Mouse (Mus musculus) kidney, postnatal 36 days (tissue): ENCODE results near the gene Ranbp1.
"Not testable (repeated sequence)": the region's sequence is repeated elsewhere in the genome, so short reads cannot be mapped to it uniquely, and the experiment has no call there.

ENCODE experiments used
- DNase-seq, 2 experiments: peaks; one replicate each; pipeline ENCODE4 v3.0.0; 2021 to 2022; ENCODE audit warnings: mixed read lengths in 2 of 2

Ranbp1 gene

DNA sequence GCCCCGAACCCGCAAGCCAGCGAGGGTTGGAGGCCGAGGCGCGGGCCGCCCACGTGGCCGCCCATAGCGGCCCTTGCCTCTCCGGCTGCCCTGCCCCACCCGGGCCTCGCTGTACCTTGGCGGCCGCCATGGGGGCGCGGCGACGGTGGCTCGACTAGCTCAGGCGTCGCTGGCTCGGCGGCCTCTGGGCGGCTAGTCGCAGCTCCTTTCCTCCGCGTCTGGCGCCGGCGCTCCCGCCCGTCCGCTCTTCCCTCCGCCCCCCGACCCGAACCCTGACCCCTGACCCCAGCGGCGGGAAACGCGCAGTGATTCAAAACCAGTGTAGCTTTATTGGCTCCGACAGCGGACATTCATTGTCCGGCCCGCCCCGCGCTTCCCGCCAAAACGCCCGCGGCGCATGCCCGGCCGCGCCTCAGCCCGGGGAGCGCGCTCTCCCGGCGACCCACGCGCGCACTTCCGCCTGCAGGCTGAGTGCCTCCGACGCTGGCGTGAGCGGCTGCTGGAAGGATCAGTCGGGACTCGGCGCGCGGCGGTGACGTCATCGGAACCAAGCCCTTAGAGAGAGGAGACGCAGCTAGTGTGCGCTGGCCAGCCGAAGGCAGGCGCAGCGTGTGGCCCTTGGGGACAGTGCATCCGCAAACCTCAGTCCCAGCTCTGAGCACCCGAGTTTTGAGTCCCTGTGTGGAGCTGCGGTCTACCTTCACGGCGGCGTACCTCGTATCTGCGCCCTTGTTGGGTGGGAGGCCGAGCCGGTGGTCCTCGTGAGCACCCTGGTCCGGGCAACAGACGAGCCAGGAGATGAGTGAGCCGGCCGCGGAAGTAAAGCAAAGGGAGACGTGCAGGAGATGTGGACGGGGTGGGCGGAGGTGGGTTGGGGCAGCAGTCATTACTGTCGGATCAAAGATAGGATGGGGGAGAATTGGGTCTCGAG is at the start of gene Ranbp1, which contains the start of gene Trmt2a:
TSS of gene Ranbp1 (minus strand) at position 300 of the 931 bp plus-strand sequence.
TSS of gene Trmt2a (plus strand) at position 247 of the 931 bp plus-strand sequence.
- DNase-seq, result peak; percentile 99

GRCm38 (mm10) chr16:18289614-18290013 is 41.1 kb upstream of the Ranbp1 start:
- DNase-seq, result not testable (repeated sequence)

DNA sequence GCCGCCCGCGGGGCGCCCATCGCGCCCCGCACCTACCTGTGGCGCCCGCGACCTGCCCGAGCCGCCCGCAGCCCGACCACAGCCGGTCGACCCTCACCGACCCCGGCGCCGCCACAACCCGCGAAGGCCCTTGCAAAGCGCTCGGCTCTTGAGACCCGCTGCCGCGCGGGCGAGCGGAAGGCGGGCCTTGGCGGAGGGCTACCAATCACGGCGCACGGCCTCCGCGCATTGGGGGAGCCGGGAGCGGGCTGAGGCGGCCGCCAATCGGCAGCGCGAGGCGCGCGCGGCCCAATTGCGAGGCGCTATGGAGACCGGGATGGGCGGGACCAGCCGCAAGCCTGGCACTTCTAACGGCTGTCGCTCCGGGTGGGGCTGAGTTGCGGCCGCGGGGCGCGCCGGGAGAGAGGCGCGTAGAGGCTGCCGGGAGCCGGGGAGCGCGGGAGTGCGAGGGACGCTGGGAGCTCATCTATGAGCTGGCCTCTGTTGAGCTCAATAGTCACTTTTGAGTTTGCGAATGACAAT is 40.6 kb upstream of the Ranbp1 start, which contains the start of gene Dgcr8:
TSS of gene Dgcr8 (minus strand) at position 180 of the 522 bp plus-strand sequence.
- DNase-seq, result peak; percentile 98

DNA sequence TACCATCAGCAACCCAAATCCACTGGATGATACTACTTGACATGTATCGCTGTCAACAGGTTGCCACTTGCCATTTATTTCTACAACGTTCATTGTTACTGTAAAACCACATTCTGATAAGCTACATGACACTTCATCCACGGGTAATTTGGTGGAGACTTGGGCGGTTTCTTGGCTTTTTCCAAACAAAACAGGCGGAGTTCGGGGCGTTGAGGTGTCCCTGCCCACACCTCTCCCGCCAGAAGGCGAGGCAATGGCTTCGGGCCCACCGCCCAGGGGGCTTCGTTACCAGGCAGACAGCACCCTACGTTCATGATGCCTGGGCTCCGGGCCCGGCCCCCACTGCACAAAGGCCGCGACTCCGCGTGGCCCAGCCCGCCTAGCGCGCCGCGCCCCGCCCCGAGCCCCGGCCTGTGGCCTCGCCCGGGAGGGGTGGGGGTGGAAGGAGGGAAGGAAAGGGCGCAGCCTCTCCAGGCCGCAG is 40.1 kb upstream of the Ranbp1 start:
- peak; percentile 76 to 89 for DNase-seq

DNA sequence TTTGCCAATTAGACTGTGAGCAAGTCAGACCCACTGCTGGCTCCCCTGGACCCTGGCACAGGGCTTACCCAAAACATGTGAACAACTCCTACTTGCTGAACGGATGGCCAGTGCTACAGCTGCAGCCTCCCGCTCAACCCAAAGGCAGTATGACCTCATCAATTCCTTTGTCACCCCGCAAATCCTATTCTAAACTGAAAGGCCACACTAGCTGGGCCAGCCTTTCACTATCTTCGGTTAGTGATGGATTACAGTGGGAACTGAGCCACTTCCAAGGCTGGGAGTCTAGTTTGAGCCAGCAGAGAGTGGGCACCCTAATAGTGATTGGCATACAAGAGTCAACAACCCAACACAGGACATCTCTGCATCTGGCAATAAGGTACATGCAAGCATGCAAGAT is 39.6 kb upstream of the Ranbp1 start:
- no peak for DNase-seq

DNA sequence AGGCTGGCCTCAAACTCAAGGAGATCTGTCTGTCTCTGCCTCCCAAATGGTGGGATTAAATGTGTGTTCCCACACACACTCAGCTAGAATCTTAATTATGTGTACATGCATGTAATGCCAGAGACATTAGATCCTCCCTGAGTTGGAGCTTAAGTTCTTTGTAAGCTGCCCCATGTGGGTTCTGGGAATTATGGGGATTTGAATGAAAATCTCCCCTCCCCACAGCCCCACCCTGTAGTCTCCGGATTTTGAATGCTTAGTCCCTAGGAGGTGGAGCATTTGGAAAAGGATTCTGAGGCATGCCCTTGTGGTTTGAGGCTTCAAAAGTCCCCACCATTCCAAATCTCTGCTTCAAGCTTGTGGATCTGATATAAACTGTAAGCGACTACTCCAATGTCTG is 26.6 kb upstream of the Ranbp1 start:
- no peak for DNase-seq

- peak in 1 of 2 experiments; percentile 9 for DNase-seq
Measured at GRCm38 (mm10) chr16:18268182-18268581, 19.6 kb upstream of the Ranbp1 start.

DNA sequence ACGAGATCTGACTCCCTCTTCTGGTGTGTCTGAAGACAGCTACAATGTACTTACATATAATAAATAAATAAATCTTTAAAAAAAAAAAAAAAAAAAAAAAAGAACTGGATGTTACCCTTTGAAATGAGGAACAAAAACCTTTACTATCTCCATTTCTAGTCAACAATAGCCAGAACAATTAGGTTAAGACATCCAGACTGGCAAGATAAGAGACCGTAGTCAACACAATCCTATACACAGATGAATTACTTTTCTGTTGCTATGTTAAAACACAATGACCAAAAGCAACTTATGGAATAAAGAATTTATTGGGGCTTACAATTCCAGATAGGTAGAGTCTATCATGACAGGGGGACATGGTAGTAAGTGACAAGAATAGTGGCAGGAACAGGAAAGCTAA is 16.5 kb upstream of the Ranbp1 start:
- no peak for DNase-seq

GRCm38 (mm10) chr16:18258221-18258620 is 9.7 kb upstream of the Ranbp1 start, which contains the start of gene Gm49776:
Gene Gm49776 (minus strand): TSS chr16:18258321.
- no peak for DNase-seq

DNA sequence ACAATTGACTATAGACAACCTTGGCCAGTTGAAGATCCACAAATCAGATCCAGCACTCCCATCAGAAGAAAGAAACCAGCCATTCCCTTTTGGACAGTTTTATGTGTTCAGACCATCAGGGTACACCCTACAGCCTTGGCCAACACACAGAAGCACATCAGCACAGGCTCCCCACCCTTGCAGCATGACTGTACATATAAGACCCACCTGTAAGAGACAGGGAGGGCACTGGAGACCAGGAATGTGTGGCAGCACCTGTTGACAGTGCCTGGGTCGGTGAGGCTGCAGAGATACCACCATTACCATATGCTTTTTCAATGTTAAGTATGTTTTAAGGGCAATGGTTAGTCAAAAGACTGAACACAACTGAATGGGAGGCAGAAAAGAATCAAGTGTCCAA is 5.3 kb upstream of the Ranbp1 start:
- no peak for DNase-seq

- DNase-seq, result no peak
Measured at GRCm38 (mm10) chr16:18252736-18253135, 4.2 kb upstream of the Ranbp1 start.

- DNase-seq, result no peak
Measured at GRCm38 (mm10) chr16:18250828-18251790, 2.6 kb upstream of the Ranbp1 start.

GRCm38 (mm10) chr16:18250231-18250630 is 1.7 kb upstream of the Ranbp1 start:
- no peak for DNase-seq

DNA sequence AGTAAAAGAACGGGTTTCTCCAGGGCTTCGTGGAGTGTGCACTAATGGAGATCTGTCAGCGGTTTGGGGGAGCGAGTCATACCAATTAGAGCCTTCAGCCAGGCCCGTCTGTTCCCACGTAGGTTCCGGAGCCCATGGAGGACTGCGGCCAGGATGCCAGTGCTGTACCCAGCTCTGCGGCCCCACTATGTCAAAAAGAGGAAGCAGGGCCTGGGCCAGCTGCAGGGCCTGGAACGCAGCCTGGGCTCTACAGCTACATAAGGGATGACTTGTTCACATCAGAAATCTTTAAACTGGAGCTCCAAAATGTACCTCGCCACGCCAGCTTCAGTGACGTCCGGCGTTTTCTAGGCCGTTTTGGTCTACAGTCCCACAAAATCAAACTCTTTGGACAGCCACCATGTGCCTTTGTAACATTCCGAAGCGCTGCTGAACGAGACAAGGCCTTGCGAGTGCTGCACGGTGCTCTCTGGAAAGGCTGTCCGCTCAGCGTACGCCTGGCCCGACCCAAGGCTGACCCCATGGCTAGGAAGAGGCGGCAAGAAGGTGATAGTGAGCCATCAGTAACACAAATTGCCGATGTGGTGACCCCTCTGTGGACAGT is 934 bp upstream of the Ranbp1 start:
- DNase-seq, result peak; percentile 19 to 50

DNA sequence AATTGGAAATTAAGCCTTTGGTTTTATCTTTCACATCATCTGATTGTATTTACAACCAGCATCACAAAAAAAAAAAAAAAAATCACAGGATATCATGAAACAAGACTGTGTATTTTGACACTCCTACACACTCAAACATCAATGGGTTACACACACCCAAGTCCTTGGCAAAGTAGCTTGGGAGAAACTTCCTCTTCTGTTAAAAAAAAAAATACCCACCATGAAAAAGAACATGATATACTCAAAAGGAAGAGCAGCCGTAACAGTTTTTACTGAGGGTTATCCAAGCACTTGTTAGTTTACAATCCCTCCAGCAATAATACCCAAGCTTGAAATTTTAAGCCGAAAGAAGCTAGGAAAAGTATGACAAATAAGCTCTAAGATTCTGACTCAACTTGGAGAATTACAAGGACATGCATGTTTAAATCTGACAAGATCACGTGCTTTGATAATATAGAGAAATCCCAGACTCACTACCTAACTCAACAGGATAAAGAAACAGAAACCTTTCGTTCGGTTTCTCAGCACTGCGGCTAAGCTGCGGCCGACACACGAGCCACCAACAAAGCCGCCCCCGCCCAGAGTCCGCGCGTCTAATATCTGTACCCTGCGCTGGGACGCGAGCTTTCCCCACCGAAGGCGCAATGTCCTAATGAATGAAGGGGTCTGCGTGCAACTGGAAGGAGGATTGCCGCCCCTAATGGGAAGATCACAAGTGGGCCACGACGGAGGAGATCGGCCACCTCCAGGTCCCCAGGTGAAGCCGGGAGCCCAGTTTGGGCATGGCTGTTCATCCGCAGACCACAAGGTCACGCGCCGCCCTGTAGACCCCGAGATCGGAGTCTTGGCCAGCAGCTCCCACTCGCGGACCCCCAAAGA is 772 bp downstream of the Ranbp1 start:
- DNase-seq, result peak in 1 of 2 experiments; percentile 38

DNA sequence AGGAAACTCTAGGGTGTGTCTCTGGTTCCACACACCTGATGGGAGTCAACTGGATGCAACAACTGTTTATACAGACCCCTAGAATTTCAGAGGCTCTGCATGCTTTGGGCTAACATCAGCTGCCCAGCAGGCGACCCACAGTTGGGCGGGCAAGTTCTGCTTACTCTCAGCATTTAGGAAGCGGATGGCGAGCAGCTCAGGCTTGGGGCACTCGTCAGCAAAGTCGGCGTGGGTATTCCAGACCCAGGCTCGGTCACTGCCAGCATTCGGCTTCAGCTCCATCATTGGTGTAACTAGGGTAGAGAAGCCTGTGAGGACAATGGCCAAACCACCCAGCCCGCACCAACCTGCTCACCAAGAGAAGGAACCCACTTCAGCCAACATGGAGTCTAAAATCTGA is 7.0 kb downstream of the Ranbp1 start:
- no peak for DNase-seq

DNA sequence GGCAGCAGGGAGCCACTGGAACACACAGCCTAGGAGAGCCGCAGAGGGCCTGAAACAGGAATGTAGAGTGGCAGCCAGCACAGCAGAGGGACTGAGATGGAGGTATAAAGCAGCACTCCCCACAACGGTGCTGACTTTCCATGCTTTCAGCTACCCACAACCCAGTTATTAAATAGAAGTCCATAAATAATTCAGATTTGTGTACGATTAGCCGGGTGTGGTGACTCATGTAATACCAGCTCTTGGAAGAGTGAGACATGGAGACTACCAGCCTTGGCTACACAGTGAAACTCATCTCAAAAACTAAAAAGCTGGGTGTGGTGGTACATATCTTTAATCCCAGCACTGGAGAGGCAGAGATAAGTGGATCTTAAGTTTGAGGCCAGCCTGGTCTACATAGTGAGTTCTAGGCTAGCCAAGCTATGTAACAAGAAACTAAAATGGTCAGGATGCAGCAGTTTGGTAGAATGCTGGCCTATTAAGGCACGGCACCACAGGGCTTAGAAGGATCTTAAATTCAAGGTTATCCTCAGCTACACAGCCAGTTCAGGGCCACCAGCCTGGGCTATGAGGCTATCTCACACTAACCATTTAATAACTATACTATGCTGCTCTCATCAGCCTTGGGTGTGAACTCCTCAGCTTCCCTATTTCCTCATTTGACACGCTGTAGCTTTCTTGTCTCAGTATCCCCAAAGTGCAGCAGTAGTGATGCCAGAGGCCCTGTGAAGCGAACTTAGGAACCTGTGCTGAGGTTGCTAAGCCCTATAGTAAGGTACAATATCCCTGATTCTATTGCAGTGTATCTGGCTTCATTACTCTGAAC is 11.6 kb downstream of the Ranbp1 start:
- DNase-seq, result no peak

- peak; percentile 73 to 80 for DNase-seq
Measured at GRCm38 (mm10) chr16:18235389-18236065, 13.0 kb downstream of the Ranbp1 start.

DNA sequence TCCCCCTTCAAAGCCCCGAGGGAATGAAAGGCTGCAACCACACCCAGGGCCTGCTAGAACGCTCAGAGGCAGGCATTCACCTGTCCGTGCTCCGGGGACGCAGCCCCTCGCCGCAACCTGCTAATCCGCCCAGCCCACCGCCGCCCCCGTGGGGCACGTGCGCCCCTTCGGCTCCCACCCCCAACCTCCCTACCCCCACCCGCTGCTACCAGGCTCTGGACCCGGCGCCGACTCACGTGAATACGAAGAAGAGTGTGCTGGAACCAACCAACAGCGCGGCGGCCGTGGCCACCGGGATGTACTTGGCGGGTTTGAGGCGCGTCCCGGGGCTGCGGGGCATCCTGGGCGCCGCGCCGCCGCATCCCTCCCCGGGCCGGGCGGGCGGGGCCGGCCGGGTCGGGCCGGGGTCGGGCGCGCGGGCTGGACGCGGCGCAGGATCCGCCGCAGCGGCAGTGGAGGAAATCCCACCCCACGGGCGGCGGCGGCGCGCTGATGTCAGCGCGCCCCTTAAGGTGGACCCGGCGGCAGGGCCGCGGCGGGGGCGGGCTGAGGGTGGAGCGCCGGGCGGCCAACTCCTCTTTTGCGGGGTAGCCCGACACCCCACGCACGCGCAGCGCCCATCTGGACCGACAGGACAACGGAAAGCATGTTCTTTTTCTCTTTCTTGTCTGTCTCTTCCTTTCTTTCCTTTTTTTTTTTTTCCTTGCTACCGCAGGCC is 13.7 kb downstream of the Ranbp1 start, which contains the start of gene Zdhhc8:
TSS of gene Zdhhc8 (minus strand) at position 466 of the 718 bp plus-strand sequence.
- DNase-seq, result peak; percentile 74 to 90
